Mouse (Mus musculus): Measurements from ENCODE around the gene Ddx23. TPM values are rescaled to one million over a fixed set of nuclear protein-coding genes. Genes with fewer than 3 reads are reported as not detected.
A peak's percentile ranks its signal among the peaks of the same experiment; 100 is the strongest.

Gene Ddx23
- total RNA-seq (2014; rRNA removed; ENCODE audit: low replicate concordance) (25.1 and 32.7 TPM in 2 replicates), polyA plus RNA-seq (2015; fragmentation: Nextera tagmentation; extraction: Ambion mirVana) (11.8 and 12.9 TPM in 2 replicates)

GRCm38 (mm10) chr15:98662567-98663545 lies at the start of gene Ddx23:
Gene Ddx23 (minus strand): TSS chr15:98662894.
- Histone ChIP-seq H3K4me2 (ENCODE audit: low read depth, low read length) (peak within 1 kb of the TSS; percentile 74), H3K36me3 (replicated peaks; ENCODE audit: control insufficient read depth, insufficient read depth, low read length) (peaks cover 13% of the 10 kb centered on the region), H3K9me3 (replicated peaks; ENCODE audit: control insufficient read depth, low read length) (no peaks in the 10 kb centered on the region), H3K4me1 (ENCODE audit: control insufficient read depth, insufficient read depth) (no peaks in the 10 kb centered on the region), H3K27ac (ENCODE audit: low read depth) (peak within 1 kb of the TSS; percentile 91), H3K4me3 (ENCODE audit: low read depth, low read length) (peak within 1 kb of the TSS; percentile 84), H3K27me3 (ENCODE audit: control insufficient read depth, insufficient read depth, low read length) (no peaks in the 10 kb centered on the region), H3K9ac (replicated peaks; ENCODE audit: low read depth, low read length) (peak within 1 kb of the TSS; percentile 85)
- peak; percentile 96 for ATAC-seq (ENCODE audit: insufficient read depth, low read depth)
- TF ChIP-seq CTCF (IDR thresholded peaks at IDR 0.05; ENCODE audit: low read depth) = no peak
- peak; percentile 51; the same call in 1 of the 2 replicates for TF ChIP-seq EP300 (IDR thresholded peaks at IDR 0.05; ENCODE audit: low read depth)
- peak; percentile 94 for DNase-seq (ENCODE audit: low spot score)
- WGBS = 3% methylated on average over 47 of the region's 48 CpGs

- TF ChIP-seq CTCF (IDR thresholded peaks at IDR 0.05; ENCODE audit: low read depth) (peak; percentile 62), EP300 (IDR thresholded peaks at IDR 0.05; ENCODE audit: low read depth) (no peak)
- H3K36me3 ChIP-seq (replicated peaks; ENCODE audit: control insufficient read depth, insufficient read depth, low read length) = no peaks in the 10 kb centered on the region
- H3K27me3 ChIP-seq (ENCODE audit: control insufficient read depth, insufficient read depth, low read length) = 0 out of 2 replicates have a peak, but pooled peaks cover 4% of the 10 kb centered on the region
- H3K4me1 ChIP-seq (ENCODE audit: control insufficient read depth, insufficient read depth) = peaks cover 12% of the 10 kb centered on the region
- H3K4me3 ChIP-seq (ENCODE audit: low read depth, low read length) = no peak overlapping the region
- no peak overlapping the region for H3K4me2 ChIP-seq (ENCODE audit: low read depth, low read length)
- no peak overlapping the region for H3K27ac ChIP-seq (ENCODE audit: low read depth)
- H3K9me3 ChIP-seq (replicated peaks; ENCODE audit: control insufficient read depth, low read length) = no peaks in the 10 kb centered on the region
- 14% methylated on average over 9 of the region's 9 CpGs for WGBS
- H3K9ac ChIP-seq (replicated peaks; ENCODE audit: low read depth, low read length) = no peak overlapping the region
- DNase-seq (ENCODE audit: low spot score) (no peak), ATAC-seq (ENCODE audit: insufficient read depth, low read depth) (0 out of 2 replicates have a peak, but pooled peaks have one; percentile 13)
Observed at GRCm38 (mm10) chr15:98710442-98710841, 47.7 kb upstream of the Ddx23 start.

- TF ChIP-seq CTCF (IDR thresholded peaks at IDR 0.05; ENCODE audit: low read depth) (peak; percentile 73), EP300 (IDR thresholded peaks at IDR 0.05; ENCODE audit: low read depth) (no peak)
- ATAC-seq (ENCODE audit: insufficient read depth, low read depth) = peak; percentile 82
Observed at GRCm38 (mm10) chr15:98707766-98708372, 45.2 kb upstream of the Ddx23 start, which contains the start of gene Ccdc65. Gene Ccdc65 (plus strand): TSS chr15:98708207.

GRCm38 (mm10) chr15:98704312-98704711 lies 41.6 kb upstream of the Ddx23 start:
- H3K27ac ChIP-seq (ENCODE audit: low read depth) = no peak overlapping the region
- no peaks in the 10 kb centered on the region for H3K9me3 ChIP-seq (replicated peaks; ENCODE audit: control insufficient read depth, low read length)
- ATAC-seq (ENCODE audit: insufficient read depth, low read depth) (no peak), DNase-seq (ENCODE audit: low spot score) (no peak)
- no peaks in the 10 kb centered on the region for H3K36me3 ChIP-seq (replicated peaks; ENCODE audit: control insufficient read depth, insufficient read depth, low read length)
- no peak for TF ChIP-seq EP300 (IDR thresholded peaks at IDR 0.05; ENCODE audit: low read depth)
- TF ChIP-seq CTCF (IDR thresholded peaks at IDR 0.05; ENCODE audit: low read depth) = no peak
- H3K27me3 ChIP-seq (ENCODE audit: control insufficient read depth, insufficient read depth, low read length) = peaks cover 36% of the 10 kb centered on the region
- H3K4me1 ChIP-seq (ENCODE audit: control insufficient read depth, insufficient read depth) = peaks cover 3% of the 10 kb centered on the region; the same call in 1 of the 2 replicates
- no peak overlapping the region for H3K4me2 ChIP-seq (ENCODE audit: low read depth, low read length)
- no peak overlapping the region for H3K4me3 ChIP-seq (ENCODE audit: low read depth, low read length)
- H3K9ac ChIP-seq (replicated peaks; ENCODE audit: low read depth, low read length) = no peak overlapping the region
- 62% methylated on average over 9 of the region's 9 CpGs for WGBS

More at GRCm38 (mm10) chr15:98707766-98708372, 45.2 kb upstream of the Ddx23 start, which contains the start of gene Ccdc65:
- H3K4me2 ChIP-seq (ENCODE audit: low read depth, low read length) = peak within 1 kb of the TSS; percentile 70
- H3K27me3 ChIP-seq (ENCODE audit: control insufficient read depth, insufficient read depth, low read length) = peaks cover 10% of the 10 kb centered on the region
- peaks cover 3% of the 10 kb centered on the region; the same call in 1 of the 2 replicates for H3K4me1 ChIP-seq (ENCODE audit: control insufficient read depth, insufficient read depth)
- H3K36me3 ChIP-seq (replicated peaks; ENCODE audit: control insufficient read depth, insufficient read depth, low read length) = no peaks in the 10 kb centered on the region
- no peak within 1 kb of the TSS for H3K27ac ChIP-seq (ENCODE audit: low read depth)
- WGBS = 18% methylated on average over 16 of the region's 16 CpGs
- H3K9me3 ChIP-seq (replicated peaks; ENCODE audit: control insufficient read depth, low read length) = no peaks in the 10 kb centered on the region
- peak; percentile 91 for DNase-seq (ENCODE audit: low spot score)
- no peak within 1 kb of the TSS for H3K9ac ChIP-seq (replicated peaks; ENCODE audit: low read depth, low read length)
- H3K4me3 ChIP-seq (ENCODE audit: low read depth, low read length) = peak within 1 kb of the TSS; percentile 40

Measured in heart, postnatal 0 days (tissue).